Mouse (Mus musculus): ENCODE measurements around the gene Csmd2.

GRCm38 (mm10) chr4:128543378-128543777 is 555.7 kb downstream of the Csmd2 start:
- TF ChIP-seq POLR2A (IDR thresholded peaks at IDR 0.05; ENCODE audit: low read depth, low read length) (no peak), CTCF (conservative IDR thresholded peaks at IDR 0.05; ENCODE audit: insufficient read depth, insufficient read length, low read depth, low read length) (no peak; the same call in 1 of the 2 replicates)
